Mouse (Mus musculus) forebrain, embryonic 15.5 days (tissue): ENCODE measurements at regions not wholly inside any gene's neighbourhood (a gene's known extent, or its start where the extent isn't known, plus 50 kb on each side); places are given as distances from the start of the nearest gene placed in this dataset.

Experiments
- ATAC-seq: fragments of 200-750 bp; cut with Nextera tagmentation; replicated peaks from 2 replicates; pipeline ENCODE4 v1.8.0; 2017; ENCODE audit warnings: mild to moderate bottlenecking, moderate TSS enrichment, moderate library complexity
- H3K27ac ChIP-seq: fragments of 300-500 bp; sonication (generic); replicated peaks from 2 replicates; pipeline ENCODE4 v1.5.1; 2015; ENCODE audit warnings: mild to moderate bottlenecking, inconsistent platforms
- H3K27me3 ChIP-seq: fragments of 300-500 bp; sonication (generic); 2 replicates; pipeline ENCODE4 v1.6.1; 2015; ENCODE audit warnings: inconsistent platforms
- H3K36me3 ChIP-seq: fragments of 300-500 bp; sonication (generic); 2 replicates; pipeline ENCODE4 v1.6.1; 2015; ENCODE audit warnings: mild to moderate bottlenecking, inconsistent platforms
- H3K4me1 ChIP-seq: fragments of 300-500 bp; sonication (generic); 2 replicates; pipeline ENCODE4 v1.6.1; 2015; ENCODE audit warnings: inconsistent platforms
- H3K4me2 ChIP-seq: fragments of 300-500 bp; sonication (generic); replicated peaks from 2 replicates; pipeline ENCODE4 v1.6.1; 2015; ENCODE audit warnings: mild to moderate bottlenecking, inconsistent platforms
- H3K4me3 ChIP-seq: fragments of 300-500 bp; sonication (generic); 2 replicates; pipeline ENCODE4 v1.5.1; 2015; ENCODE audit warnings: mild to moderate bottlenecking, inconsistent platforms
- H3K9ac ChIP-seq: fragments of 300-500 bp; sonication (generic); replicated peaks from 2 replicates; pipeline ENCODE4 v1.6.1; 2015; ENCODE audit warnings: mild to moderate bottlenecking, inconsistent platforms
- H3K9me3 ChIP-seq: fragments of 300-500 bp; sonication (generic); 2 replicates; pipeline ENCODE4 v1.6.1; 2016; ENCODE audit warnings: inconsistent platforms
- WGBS: fragments of 180-500 bp; shearing (Covaris S2); methylation state at CpG from one replicate; pipeline ENCODE4 v1.1.7; 2015; ENCODE audit warnings: mixed read lengths; 5-methylcytosine and 5-hydroxymethylcytosine counted together

- no peak overlapping the region for H3K4me2 ChIP-seq
- H3K36me3 ChIP-seq, result no peaks in the 10 kb centered on the region
- no peaks in the 10 kb centered on the region for H3K4me1 ChIP-seq
- no peaks in the 10 kb centered on the region for H3K27me3 ChIP-seq
- WGBS, result 79% methylated on average over 3 of the region's 3 CpGs
- H3K27ac ChIP-seq, result no peak overlapping the region
- ATAC-seq, result no peak
- H3K9ac ChIP-seq, result no peak overlapping the region
- H3K4me3 ChIP-seq, result no peak overlapping the region
- H3K9me3 ChIP-seq, result no peaks in the 10 kb centered on the region
These were observed 81.8 kb upstream of the Pde3a start for GRCm38 (mm10) chr6:141167270-141167669.

DNA sequence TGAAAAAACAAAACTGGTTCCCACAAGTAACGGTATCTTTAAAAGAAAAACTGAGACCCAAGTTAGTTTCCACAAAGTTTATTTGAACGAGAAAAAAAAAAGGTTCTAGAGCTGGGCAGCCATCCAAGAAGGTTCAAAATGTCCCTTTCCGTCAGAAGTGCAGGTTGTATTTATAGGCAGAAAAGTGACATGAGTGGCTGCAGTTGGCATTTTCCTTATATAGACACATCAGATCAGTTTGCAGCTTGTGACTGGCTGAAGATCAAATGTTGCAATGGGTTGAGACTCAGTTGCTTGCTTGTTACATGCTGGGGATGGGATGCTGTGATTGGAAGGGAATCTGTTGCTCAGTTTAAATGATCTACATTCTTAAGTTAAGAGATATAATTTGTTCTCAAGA lies 80.7 kb upstream of the Pde3a start:
- no peak overlapping the region for H3K27ac ChIP-seq
- no peak overlapping the region for H3K9ac ChIP-seq
- no peak overlapping the region for H3K4me2 ChIP-seq
- no peaks in the 10 kb centered on the region for H3K27me3 ChIP-seq
- H3K9me3 ChIP-seq, result no peaks in the 10 kb centered on the region
- no peaks in the 10 kb centered on the region for H3K4me1 ChIP-seq
- WGBS, result 45% methylated on average over 3 of the region's 3 CpGs
- H3K36me3 ChIP-seq, result no peaks in the 10 kb centered on the region
- H3K4me3 ChIP-seq, result no peak overlapping the region
- no peak for ATAC-seq

GRCm38 (mm10) chr6:141183782-141184181 lies 65.3 kb upstream of the Pde3a start:
- peak; percentile 68; the same call in 1 of the 2 replicates for ATAC-seq
- Histone ChIP-seq H3K4me1 (no peaks in the 10 kb centered on the region), H3K36me3 (no peaks in the 10 kb centered on the region), H3K9me3 (no peaks in the 10 kb centered on the region), H3K4me3 (no peak overlapping the region), H3K27ac (no peak overlapping the region), H3K27me3 (0 out of 2 replicates have a peak, but pooled peaks cover 2% of the 10 kb centered on the region), H3K9ac (no peak overlapping the region), H3K4me2 (no peak overlapping the region)
- 0% methylated on average over 1 of the region's 1 CpGs for WGBS

DNA sequence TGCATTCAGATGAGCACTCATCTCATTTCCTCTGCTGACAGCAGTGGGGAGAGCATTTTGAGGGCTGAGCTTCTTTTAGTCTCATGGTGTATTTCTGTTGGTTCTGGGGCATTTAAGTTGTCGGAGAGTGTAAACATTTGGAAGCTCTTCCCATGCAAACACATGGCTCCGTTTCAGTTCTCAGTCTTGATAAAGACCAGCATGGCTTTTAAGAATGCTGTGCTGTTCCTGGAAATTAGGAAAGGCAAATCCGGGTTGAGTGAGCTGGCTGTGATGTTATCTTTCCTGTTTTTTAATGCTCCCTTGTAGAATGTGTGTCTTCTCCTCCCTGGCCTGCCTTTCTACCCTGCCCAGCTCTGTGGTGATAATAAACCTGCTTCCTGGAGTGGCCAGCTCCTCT lies 61.0 kb upstream of the Pde3a start:
- Histone ChIP-seq H3K9ac (no peak overlapping the region), H3K4me3 (no peak overlapping the region), H3K36me3 (no peaks in the 10 kb centered on the region), H3K4me1 (no peaks in the 10 kb centered on the region), H3K4me2 (no peak overlapping the region), H3K9me3 (no peaks in the 10 kb centered on the region), H3K27me3 (no peaks in the 10 kb centered on the region), H3K27ac (no peak overlapping the region)
- no peak for ATAC-seq
- WGBS, result 77% methylated on average over 3 of the region's 3 CpGs

DNA sequence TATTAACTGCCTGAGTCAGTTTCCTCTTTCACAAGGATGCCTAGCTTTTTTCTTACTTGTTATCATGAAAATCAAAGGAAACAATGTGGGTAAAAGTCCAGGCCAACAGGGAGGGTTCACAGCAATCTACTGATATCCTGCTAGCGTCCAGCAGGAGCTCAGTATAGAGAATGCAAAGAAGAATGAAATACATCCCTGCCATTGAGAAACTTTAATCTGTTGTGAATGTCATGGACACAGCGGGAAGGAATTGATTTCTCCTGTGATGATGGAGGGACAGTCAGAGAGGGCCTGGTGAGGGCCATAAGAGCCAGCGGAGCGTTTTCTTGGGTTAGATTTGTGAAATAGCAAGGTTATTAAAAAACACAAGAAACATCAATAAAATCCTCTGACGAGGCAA lies 60.0 kb upstream of the Pde3a start:
- WGBS, result 63% methylated on average over 5 of the region's 5 CpGs
- H3K27ac ChIP-seq, result no peak overlapping the region
- no peak overlapping the region for H3K4me3 ChIP-seq
- H3K9me3 ChIP-seq, result no peaks in the 10 kb centered on the region
- no peaks in the 10 kb centered on the region for H3K36me3 ChIP-seq
- H3K4me1 ChIP-seq, result no peaks in the 10 kb centered on the region
- no peak overlapping the region for H3K4me2 ChIP-seq
- no peak; the same call in 1 of the 2 replicates for ATAC-seq
- no peak overlapping the region for H3K9ac ChIP-seq
- no peaks in the 10 kb centered on the region for H3K27me3 ChIP-seq

- Histone ChIP-seq H3K4me3 (no peak overlapping the region), H3K4me2 (no peak overlapping the region), H3K27me3 (no peaks in the 10 kb centered on the region), H3K27ac (no peak overlapping the region), H3K36me3 (no peaks in the 10 kb centered on the region), H3K4me1 (no peaks in the 10 kb centered on the region), H3K9me3 (no peaks in the 10 kb centered on the region), H3K9ac (no peak overlapping the region)
- ATAC-seq, result no peak
- WGBS, result 80% methylated on average over 3 of the region's 3 CpGs
These were observed 59.4 kb upstream of the Pde3a start for GRCm38 (mm10) chr6:141189701-141190100.

- Histone ChIP-seq H3K9ac (no peak overlapping the region), H3K36me3 (no peaks in the 10 kb centered on the region), H3K4me1 (no peaks in the 10 kb centered on the region), H3K27me3 (no peaks in the 10 kb centered on the region), H3K27ac (no peak overlapping the region), H3K4me2 (no peak overlapping the region), H3K4me3 (no peak overlapping the region), H3K9me3 (no peaks in the 10 kb centered on the region)
- 83% methylated on average over 5 of the region's 5 CpGs for WGBS
- ATAC-seq, result no peak
These were observed 58.7 kb upstream of the Pde3a start for GRCm38 (mm10) chr6:141190383-141190782.

DNA sequence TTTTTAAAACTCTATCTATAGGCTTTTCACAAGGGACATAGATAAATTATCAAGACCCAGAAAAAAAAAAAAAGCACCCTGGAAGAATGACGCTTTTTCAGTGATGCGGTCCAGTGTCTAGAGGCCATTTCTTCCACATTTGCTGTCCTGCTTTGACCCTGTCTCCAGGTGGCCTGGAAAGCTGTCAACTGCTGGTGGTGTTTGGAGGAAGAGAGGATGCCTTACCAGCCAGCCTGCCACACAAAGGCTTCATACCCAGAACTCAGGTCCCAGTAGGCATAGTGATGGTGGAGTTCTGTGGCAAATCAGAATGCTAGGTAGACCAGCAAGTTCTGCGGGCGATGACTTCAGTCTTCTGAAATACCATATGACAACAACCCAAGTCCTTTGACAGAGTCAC lies 51.6 kb upstream of the Pde3a start:
- Histone ChIP-seq H3K9me3 (no peaks in the 10 kb centered on the region), H3K4me2 (no peak overlapping the region)
- WGBS, result 93% methylated on average over 4 of the region's 4 CpGs

More for the DNA sequence above, 51.6 kb upstream of the Pde3a start:
- Histone ChIP-seq H3K27ac (no peak overlapping the region), H3K27me3 (no peaks in the 10 kb centered on the region), H3K4me1 (no peaks in the 10 kb centered on the region), H3K4me3 (no peak overlapping the region), H3K36me3 (no peaks in the 10 kb centered on the region), H3K9ac (no peak overlapping the region)
- no peak for ATAC-seq
